Mouse (Mus musculus): ENCODE measurements around the gene Vmn1r80. TPM values are rescaled to one million over a fixed set of nuclear protein-coding genes. Genes with fewer than 3 reads are reported as not detected.

Gene Vmn1r80
- not detected in 2 replicates for polyA plus RNA-seq (2021; fragmentation: Nextera tagmentation)
- long read RNA-seq, experiment 1, result 0 reads
- long read RNA-seq, experiment 2, result 0 reads

GRCm38 (mm10) chr7:12188986-12189385 is at the start of gene Vmn1r80:
TSS of gene Vmn1r80 (plus strand) at chr7:12189286.

GRCm38 (mm10) chr7:12149957-12150356 is 39.1 kb upstream of the Vmn1r80 start, which contains the start of gene Vmn1r78:
TSS of gene Vmn1r78 (plus strand) at chr7:12150257.

DNA sequence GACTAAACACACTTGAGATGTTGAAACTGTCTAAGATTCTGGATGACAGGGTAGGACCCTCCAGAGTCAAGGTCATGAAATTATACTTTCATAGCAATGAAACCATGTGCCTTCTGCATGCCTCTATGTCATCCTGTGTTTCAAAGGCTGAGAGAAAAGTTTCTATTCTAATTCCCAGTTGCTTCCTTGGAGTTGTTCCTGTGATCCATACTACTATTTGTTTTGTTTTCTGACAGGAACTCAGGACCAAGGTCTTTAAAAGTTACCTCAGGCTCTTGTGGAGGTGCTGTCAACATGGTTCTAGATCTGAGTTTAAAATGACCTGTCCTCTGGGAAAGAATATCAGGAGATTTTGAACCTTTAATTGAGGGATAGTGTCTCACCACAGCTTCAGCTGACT is 18.1 kb upstream of the Vmn1r80 start, which contains the start of gene Vmn1r79:
TSS of gene Vmn1r79 (plus strand) at position 301 of the 400 bp plus-strand sequence.

Other genes starting within 250 kb of the Vmn1r80 start
- not detected in 2 replicates for gene Vmn1r77, start 152.5 kb upstream of the Vmn1r80 start, polyA plus RNA-seq (2021; fragmentation: Nextera tagmentation)
- gene Vmn1r78, start 39.0 kb upstream of the Vmn1r80 start, polyA plus RNA-seq (2021; fragmentation: Nextera tagmentation), result not detected in 2 replicates
- gene Vmn1r79, start 18.0 kb upstream of the Vmn1r80 start, polyA plus RNA-seq (2021; fragmentation: Nextera tagmentation), result not detected in 2 replicates
- gene Vmn1r81, start 79.0 kb downstream of the Vmn1r80 start, polyA plus RNA-seq (2021; fragmentation: Nextera tagmentation), result not detected in 2 replicates
- gene Vmn1r82, start 111.1 kb downstream of the Vmn1r80 start, polyA plus RNA-seq (2021; fragmentation: Nextera tagmentation), result not detected in 2 replicates
- not detected in 2 replicates for gene Vmn1r83, start 140.2 kb downstream of the Vmn1r80 start, polyA plus RNA-seq (2021; fragmentation: Nextera tagmentation)
- gene Vmn1r84, start 180.0 kb downstream of the Vmn1r80 start, polyA plus RNA-seq (2021; fragmentation: Nextera tagmentation), result not detected in 2 replicates
- 2.5 and 3.5 TPM in 2 replicates for gene Zfp551, start 233.5 kb downstream of the Vmn1r80 start, polyA plus RNA-seq (2021; fragmentation: Nextera tagmentation)

All from layer of hippocampus, adult 6 months (tissue).